Mouse (Mus musculus) cerebral cortex, adult 2 months (tissue): Measurements from ENCODE around the gene Slc26a3.

Experiments
- WGBS: fragments of 180-500 bp; shearing (Covaris S2); methylation state at CpG from one replicate; pipeline ENCODE4 v1.1.7; 2018; 5-methylcytosine and 5-hydroxymethylcytosine counted together

Gene Slc26a3

GRCm38 (mm10) chr12:31513724-31514503 is 123.2 kb downstream of the Slc26a3 start:
- 70% methylated on average over 6 of the region's 6 CpGs for WGBS

GRCm38 (mm10) chr12:31520119-31520518 is 129.4 kb downstream of the Slc26a3 start:
- WGBS: 23% methylated on average over 6 of the region's 6 CpGs

DNA sequence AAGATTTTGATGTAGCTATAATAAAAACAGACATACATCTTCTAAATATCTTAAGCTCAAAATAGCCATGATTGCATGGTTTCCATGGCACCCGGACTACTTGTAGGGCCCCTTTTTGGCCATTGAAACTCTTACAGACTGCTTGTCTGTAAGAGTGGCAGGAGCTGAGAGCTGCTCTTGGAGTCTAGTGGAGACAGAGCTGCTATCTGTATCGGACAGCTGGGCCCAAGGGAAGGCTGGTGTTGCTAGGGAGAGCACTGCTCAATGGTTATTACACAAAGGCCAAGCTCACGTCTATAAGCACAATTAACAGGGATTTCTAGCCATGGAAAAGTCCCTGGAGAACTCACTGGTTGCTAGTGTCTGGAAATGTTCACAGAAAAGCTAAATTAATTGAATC is 130.7 kb downstream of the Slc26a3 start:
- 61% methylated on average over 3 of the region's 3 CpGs for WGBS
